9 mouse cellular contexts compared by ENCODE assay signal in genomic region chr2:31449441-31449815, GRCm38 (mm10). TPM values are rescaled to one million over a fixed set of nuclear protein-coding genes. Genes with fewer than 3 reads are reported as not detected.
DNase-seq lines count a peak whose midpoint lies in the region; ATAC-seq and TF ChIP-seq lines count a peak whose summit lies in the region.
"Had no signal": no experiment of that assay in that cellular context is flagged by ENCODE, and none has a peak within 500 bp of the region (broad histone marks: within the 10 kb centered on the region; RNA-seq: fewer than 3 reads in every experiment).

No protein-coding gene starts in this region.

- peak; percentile 51 for DNase-seq in gastrocnemius, postnatal 14 days
- no peak for DNase-seq in gastrocnemius, postnatal 36 days
- DNase-seq in MN1 (ENCODE audit: low spot score) = peak; percentile 95
- DNase-seq in layer of hippocampus, adult 8-10 months (ENCODE audit: low spot score in 2 of 2) = peak; percentile 63 to 68
- peak; percentile 23 for DNase-seq in telencephalon, adult 2 months (ENCODE audit: low read depth, low spot score)
- no peak for DNase-seq in thymus, adult 2 months

- H3K4me3 ChIP-seq in forebrain, embryonic 16.5 days (replicated peaks; ENCODE audit: low read length) = no peak overlapping the region
- H3K4me3 ChIP-seq in midbrain, embryonic 13.5 days (replicated peaks) = no peak overlapping the region
- no peak overlapping the region for H3K4me3 ChIP-seq in thymus, adult 2 months (ENCODE audit: control insufficient read depth, insufficient read depth, low read length)

- intact Hi-C loops in gastrocnemius, postnatal 14 days (cut with DNase I; ENCODE audit: low total_unique reads) = no loop called here
- intact Hi-C loops in gastrocnemius, postnatal 36 days (cut with DNase I) = no loop called here

- no peak for TF ChIP-seq CTCF in thymus, adult 2 months (IDR thresholded peaks at IDR 0.05; ENCODE audit: borderline replicate concordance, control insufficient read depth, extremely low read depth, insufficient read depth, low read length, poor library complexity)

- H3K9me3 ChIP-seq in forebrain, embryonic 16.5 days (ENCODE audit: control insufficient read depth, low read length) = no peaks in the 10 kb centered on the region
- H3K9me3 ChIP-seq in midbrain, embryonic 13.5 days = no peaks in the 10 kb centered on the region
- H3K9me3 ChIP-seq: megakaryocyte, embryonic 14.5 days had no signal

- no peaks in the 10 kb centered on the region for H3K36me3 ChIP-seq in forebrain, embryonic 16.5 days (ENCODE audit: control insufficient read depth, insufficient read depth)
- no peaks in the 10 kb centered on the region for H3K36me3 ChIP-seq in midbrain, embryonic 13.5 days
- no peaks in the 10 kb centered on the region for H3K36me3 ChIP-seq in thymus, adult 2 months (ENCODE audit: control insufficient read depth, insufficient read depth, low read length)

- no peak overlapping the region for H3K9ac ChIP-seq in forebrain, embryonic 16.5 days (replicated peaks; ENCODE audit: low read depth, low read length)
- no peak overlapping the region for H3K9ac ChIP-seq in midbrain, embryonic 13.5 days (replicated peaks)

- 22% methylated on average over 4 of the region's 4 CpGs for WGBS in forebrain, embryonic 16.5 days
- WGBS in midbrain, embryonic 13.5 days = 42% methylated on average over 4 of the region's 4 CpGs
- WGBS in thymus, adult 2 months = 87% methylated on average over 4 of the region's 4 CpGs

- H3K27me3 ChIP-seq in forebrain, embryonic 16.5 days (replicated peaks; ENCODE audit: control insufficient read depth, insufficient read depth, low read length) = no peaks in the 10 kb centered on the region
- H3K27me3 ChIP-seq in midbrain, embryonic 13.5 days = peaks cover 18% of the 10 kb centered on the region
- H3K27me3 ChIP-seq in thymus, adult 2 months (ENCODE audit: control insufficient read depth, insufficient read depth, low read length) = no peaks in the 10 kb centered on the region

- peak overlapping the region; percentile 49 for H3K27ac ChIP-seq in forebrain, embryonic 16.5 days (ENCODE audit: low read length)
- peak overlapping the region; percentile 60 for H3K27ac ChIP-seq in midbrain, embryonic 13.5 days
- no peak overlapping the region for H3K27ac ChIP-seq in thymus, adult 2 months (ENCODE audit: control insufficient read depth, insufficient read depth, low read length)

- peaks cover 22% of the 10 kb centered on the region for H3K4me1 ChIP-seq in forebrain, embryonic 16.5 days (replicated peaks; ENCODE audit: control insufficient read depth, insufficient read depth, low read length)
- peaks cover 28% of the 10 kb centered on the region for H3K4me1 ChIP-seq in midbrain, embryonic 13.5 days (replicated peaks)
- peaks cover 24% of the 10 kb centered on the region for H3K4me1 ChIP-seq in thymus, adult 2 months (replicated peaks; ENCODE audit: control insufficient read depth, insufficient read depth, low read length)

- TF ChIP-seq POLR2A in thymus, adult 2 months (IDR thresholded peaks at IDR 0.05; ENCODE audit: control insufficient read depth, extremely low read depth, insufficient read depth, low read length, poor library complexity) = no peak

- H3K4me2 ChIP-seq in forebrain, embryonic 16.5 days (ENCODE audit: low read length) = no peak overlapping the region
- H3K4me2 ChIP-seq in midbrain, embryonic 13.5 days (replicated peaks) = no peak overlapping the region

- ATAC-seq in forebrain, embryonic 16.5 days = peak; percentile 90
- peak; percentile 87 for ATAC-seq in midbrain, embryonic 13.5 days

RNA-seq across cellular contexts. Expression of gene Ass1, which starts 20.6 kb away (rescaled TPM):
- total RNA-seq in gastrocnemius, postnatal 14 days (2021) = 1 to 10 TPM; 1.2 to 2.0 TPM
- total RNA-seq in gastrocnemius, postnatal 36 days (2021) = 1 to 10 TPM; 1.9 to 2.1 TPM
- polyA plus RNA-seq in forebrain, embryonic 16.5 days (2015; fragmentation: Nextera tagmentation; extraction: Ambion mirVana) = 6.0 and 8.0 TPM in 2 replicates
- total RNA-seq in layer of hippocampus, adult 8-10 months (2022) = 10 to 100 TPM; 35.1 to 46.8 (median 38.7) TPM
- polyA plus RNA-seq in midbrain, embryonic 13.5 days (2015; fragmentation: Nextera tagmentation; extraction: Ambion mirVana) = 10.5 and 12.1 TPM in 2 replicates
- 36.3 and 46.6 TPM in 2 replicates for polyA plus RNA-seq in thymus, adult 2 months (2012; rRNA removed)

Comparison
In these comparisons a context has a peak if more than half of its experiments do, and no peak if none do; other contexts are left out.
1. DNase-seq: peak in gastrocnemius, postnatal 14 days (single experiment), MN1 (single experiment), layer of hippocampus, adult 8-10 months (2 of 2) and telencephalon, adult 2 months (single experiment); none in gastrocnemius, postnatal 36 days (0 of 2) and thymus, adult 2 months (single experiment).
2. RNA of gene Ass1, which starts 20.6 kb away (total RNA-seq): 35.1 to 46.8 TPM in layer of hippocampus, adult 8-10 months; 1.9 to 2.1 TPM in gastrocnemius, postnatal 36 days and 1.2 to 2.0 TPM in gastrocnemius, postnatal 14 days; every median in the first group is over 10 times any median in the second.